Mouse (Mus musculus) heart, postnatal 0 days (tissue): ENCODE data around the gene Il1rapl1. TPM values are rescaled to one million over a fixed set of nuclear protein-coding genes. Genes with fewer than 3 reads are reported as not detected.

Source experiments
- ATAC-seq: fragments of 200-750 bp; cut with Nextera tagmentation; 2 replicates; pipeline ENCODE4 v1.8.0; 2017; ENCODE audit warnings: low read depth, moderate number of reproducible peaks, moderate library complexity; ENCODE audit not compliant: insufficient read depth
- DNase-seq: peaks from one replicate; pipeline ENCODE4 v3.0.0-alpha.2; 2016; ENCODE audit warnings: low spot score
- H3K27ac ChIP-seq: fragments of 300-500 bp; sonication (generic); 2 replicates; pipeline ENCODE4 v1.5.1; 2014; ENCODE audit warnings: low read depth, mild to moderate bottlenecking
- H3K27me3 ChIP-seq: fragments of 300-500 bp; sonication (generic); 2 replicates; pipeline ENCODE4 v1.6.1; 2014; ENCODE audit warnings: low read length, mixed read lengths; ENCODE audit not compliant: control insufficient read depth, insufficient read depth
- H3K36me3 ChIP-seq: fragments of 300-500 bp; sonication (generic); replicated peaks from 2 replicates; pipeline ENCODE4 v1.6.1; 2014; ENCODE audit warnings: low read length, mixed read lengths; ENCODE audit not compliant: control insufficient read depth, insufficient read depth
- H3K4me1 ChIP-seq: fragments of 300-500 bp; sonication (generic); 2 replicates; pipeline ENCODE4 v1.6.1; 2014; ENCODE audit warnings: antibody characterized with exemption; ENCODE audit not compliant: control insufficient read depth, insufficient read depth
- H3K4me2 ChIP-seq: fragments of 300-500 bp; sonication (generic); 2 replicates; pipeline ENCODE4 v1.6.1; 2014; ENCODE audit warnings: low read depth, mild to moderate bottlenecking, low read length, moderate library complexity
- H3K4me3 ChIP-seq: fragments of 300-500 bp; sonication (generic); 2 replicates; pipeline ENCODE4 v1.5.1; 2014; ENCODE audit warnings: low read depth, low read length
- H3K9ac ChIP-seq: fragments of 300-500 bp; sonication (generic); replicated peaks from 2 replicates; pipeline ENCODE4 v1.6.1; 2014; ENCODE audit warnings: low read depth, low read length, mixed read lengths
- H3K9me3 ChIP-seq: fragments of 300-500 bp; sonication (generic); replicated peaks from 2 replicates; pipeline ENCODE4 v1.6.1; 2016; ENCODE audit warnings: low read length; ENCODE audit not compliant: control insufficient read depth
- CTCF ChIP-seq: IDR thresholded peaks from 2 replicates; pipeline ENCODE4 v1.5.1; 2016; ENCODE audit warnings: antibody characterized with exemption, control low read depth, low read depth
- EP300 ChIP-seq: IDR thresholded peaks from 2 replicates; pipeline ENCODE4 v1.6.1; 2016; ENCODE audit warnings: antibody characterized with exemption, low read depth
- WGBS: fragments of 180-500 bp; shearing (Covaris S2); extraction: QIAGEN DNeasy Blood & Tissue Kit; methylation state at CpG from one replicate; pipeline ENCODE4 v1.1.7; 2014; 5-methylcytosine and 5-hydroxymethylcytosine counted together
- polyA plus RNA-seq: library from polyadenylated mRNA; unstranded; fragments of >200 nt; fragmentation: Nextera tagmentation; extraction: Ambion mirVana; gene quantifications from 2 replicates; pipeline ENCODE4 v1.2.1, GENCODE M21; 2015
- total RNA-seq: library from RNA; depleted of rRNA; stranded (reverse); fragments of >200 nt; gene quantifications from 2 replicates; pipeline ENCODE4 v1.2.3, GENCODE M21; 2014; ENCODE audit warnings: low replicate concordance; rRNA removed

Gene Il1rapl1
- total RNA-seq, result not detected in 2 replicates
- polyA plus RNA-seq, result 0.08 TPM in 2 replicates

GRCm38 (mm10) chrX:88115609-88116073 lies at the start of gene Il1rapl1:
Gene Il1rapl1 (minus strand): TSS chrX:88115645.
- Histone ChIP-seq H3K27ac (no peak within 1 kb of the TSS), H3K4me3 (peak within 1 kb of the TSS; percentile 44), H3K4me2 (peak within 1 kb of the TSS; percentile 62), H3K9me3 (no peaks in the 10 kb centered on the region), H3K36me3 (no peaks in the 10 kb centered on the region), H3K4me1 (no peaks in the 10 kb centered on the region), H3K27me3 (no peaks in the 10 kb centered on the region), H3K9ac (no peak within 1 kb of the TSS)
- ATAC-seq (no peak), DNase-seq (peak; percentile 6)
- TF ChIP-seq EP300 (no peak), CTCF (peak; percentile 9; the same call in 1 of the 2 replicates)
- 17% methylated on average over 12 of the region's 12 CpGs for WGBS

- Histone ChIP-seq H3K4me3 (no peak overlapping the region), H3K9ac (no peak overlapping the region), H3K27ac (no peak overlapping the region), H3K9me3 (no peaks in the 10 kb centered on the region), H3K4me1 (no peaks in the 10 kb centered on the region), H3K4me2 (no peak overlapping the region), H3K27me3 (no peaks in the 10 kb centered on the region), H3K36me3 (no peaks in the 10 kb centered on the region)
- ATAC-seq (no peak), DNase-seq (no peak)
- TF ChIP-seq CTCF (no peak), EP300 (no peak)
- WGBS, result 35% methylated on average over 2 of the region's 2 CpGs
Measured at GRCm38 (mm10) chrX:88158037-88158436, 42.6 kb upstream of the Il1rapl1 start.

GRCm38 (mm10) chrX:88125612-88126011 lies 10.2 kb upstream of the Il1rapl1 start:
- Histone ChIP-seq H3K36me3 (no peaks in the 10 kb centered on the region), H3K9ac (no peak overlapping the region), H3K9me3 (no peaks in the 10 kb centered on the region), H3K27me3 (no peaks in the 10 kb centered on the region), H3K27ac (no peak overlapping the region), H3K4me2 (no peak overlapping the region), H3K4me3 (no peak overlapping the region), H3K4me1 (no peaks in the 10 kb centered on the region)
- no peak for TF ChIP-seq CTCF
- no peak for TF ChIP-seq EP300
- ATAC-seq (no peak), DNase-seq (no peak)
- WGBS, result 40% methylated on average over 3 of the region's 3 CpGs

GRCm38 (mm10) chrX:88120070-88120469 lies 4.6 kb upstream of the Il1rapl1 start:
- no peaks in the 10 kb centered on the region for H3K27me3 ChIP-seq
- no peak overlapping the region for H3K4me2 ChIP-seq
- no peaks in the 10 kb centered on the region for H3K4me1 ChIP-seq
- no peak overlapping the region for H3K4me3 ChIP-seq
- TF ChIP-seq CTCF, result no peak
- no peak for TF ChIP-seq EP300
- H3K9ac ChIP-seq, result no peak overlapping the region
- DNase-seq (no peak), ATAC-seq (no peak)
- H3K27ac ChIP-seq, result no peak overlapping the region
- H3K9me3 ChIP-seq, result no peaks in the 10 kb centered on the region
- WGBS, result 73% methylated on average over 3 of the region's 3 CpGs
- no peaks in the 10 kb centered on the region for H3K36me3 ChIP-seq

- no peak overlapping the region for H3K9ac ChIP-seq
- WGBS, result 38% methylated on average over 3 of the region's 3 CpGs
- no peak overlapping the region for H3K27ac ChIP-seq
- DNase-seq (no peak), ATAC-seq (no peak)
- H3K36me3 ChIP-seq, result no peaks in the 10 kb centered on the region
- no peaks in the 10 kb centered on the region for H3K4me1 ChIP-seq
- H3K4me3 ChIP-seq, result no peak overlapping the region
- no peak overlapping the region for H3K4me2 ChIP-seq
- H3K9me3 ChIP-seq, result no peaks in the 10 kb centered on the region
- H3K27me3 ChIP-seq, result no peaks in the 10 kb centered on the region
- TF ChIP-seq CTCF (no peak), EP300 (no peak)
Measured at GRCm38 (mm10) chrX:88117858-88118257, 2.4 kb upstream of the Il1rapl1 start.

- no peaks in the 10 kb centered on the region for H3K27me3 ChIP-seq
- no peak overlapping the region for H3K9ac ChIP-seq
- DNase-seq (no peak), ATAC-seq (no peak)
- H3K4me3 ChIP-seq, result peak overlapping the region; percentile 44; the same call in 1 of the 2 replicates
- no peak overlapping the region for H3K27ac ChIP-seq
- WGBS, result 12% methylated on average over 3 of the region's 3 CpGs
- H3K4me1 ChIP-seq, result no peaks in the 10 kb centered on the region
- peak overlapping the region; percentile 62 for H3K4me2 ChIP-seq
- H3K36me3 ChIP-seq, result no peaks in the 10 kb centered on the region
- TF ChIP-seq EP300, result no peak
- no peak for TF ChIP-seq CTCF
- no peaks in the 10 kb centered on the region for H3K9me3 ChIP-seq
Measured at GRCm38 (mm10) chrX:88116326-88116725, 881 bp upstream of the Il1rapl1 start.
